Mouse (Mus musculus) neural tube, embryonic 11.5 days (tissue): Measurements from ENCODE around the gene Castor2. TPM values are rescaled to one million over a fixed set of nuclear protein-coding genes. Genes with fewer than 3 reads are reported as not detected.

Source experiments
- ATAC-seq: fragments of 200-750 bp; cut with Nextera tagmentation; 2 replicates; pipeline ENCODE4 v1.8.0; 2017; ENCODE audit warnings: moderate number of reproducible peaks, mild to moderate bottlenecking, moderate TSS enrichment, moderate library complexity; ENCODE audit not compliant: insufficient read depth, low FRiP score, low TSS enrichment
- DNase-seq: peaks from one replicate; pipeline ENCODE4 v3.0.0-alpha.2; 2015; ENCODE audit warnings: low spot score
- H3K27ac ChIP-seq: fragments of 300-500 bp; sonication (generic); 2 replicates; pipeline ENCODE4 v1.5.1; 2014; ENCODE audit warnings: low read depth, mild to moderate bottlenecking, low read length
- H3K27me3 ChIP-seq: fragments of 300-500 bp; sonication (generic); 2 replicates; pipeline ENCODE4 v1.6.1; 2014; ENCODE audit warnings: mild to moderate bottlenecking, low read length, mixed read lengths; ENCODE audit not compliant: control insufficient read depth, insufficient read depth
- H3K36me3 ChIP-seq: fragments of 300-500 bp; sonication (generic); 2 replicates; pipeline ENCODE4 v1.6.1; 2014; ENCODE audit warnings: mild to moderate bottlenecking, low read length, moderate library complexity, mixed read lengths; ENCODE audit not compliant: control insufficient read depth, insufficient read depth
- H3K4me1 ChIP-seq: fragments of 300-500 bp; sonication (generic); 2 replicates; pipeline ENCODE4 v1.6.1; 2014; ENCODE audit warnings: low read length, mixed read lengths; ENCODE audit not compliant: control insufficient read depth, insufficient read depth
- H3K4me2 ChIP-seq: fragments of 300-500 bp; sonication (generic); 2 replicates; pipeline ENCODE4 v1.6.1; 2014; ENCODE audit warnings: low read depth, mild to moderate bottlenecking, moderate library complexity
- H3K4me3 ChIP-seq: fragments of 300-500 bp; sonication (generic); 2 replicates; pipeline ENCODE4 v1.5.1; 2014; ENCODE audit warnings: low read depth, low read length
- H3K9ac ChIP-seq: fragments of 300-500 bp; sonication (generic); 2 replicates; pipeline ENCODE4 v1.6.1; 2014; ENCODE audit warnings: mild to moderate bottlenecking, low read length
- H3K9me3 ChIP-seq: fragments of 300-500 bp; sonication (generic); 2 replicates; pipeline ENCODE4 v1.6.1; 2016; ENCODE audit warnings: low read length; ENCODE audit not compliant: control insufficient read depth
- WGBS: fragments of 180-500 bp; shearing (Covaris S2); extraction: QIAGEN DNeasy Blood & Tissue Kit; methylation state at CpG from one replicate; pipeline ENCODE4 v1.1.7; 2014; 5-methylcytosine and 5-hydroxymethylcytosine counted together
- polyA plus RNA-seq: library from polyadenylated mRNA; unstranded; fragments of >200 nt; fragmentation: Nextera tagmentation; extraction: Ambion mirVana; gene quantifications from 2 replicates; pipeline ENCODE4 v1.2.1, GENCODE M21; 2014

The Castor2 gene
- polyA plus RNA-seq, 1 experiment from 2014 or later = 12.5 TPM

DNA sequence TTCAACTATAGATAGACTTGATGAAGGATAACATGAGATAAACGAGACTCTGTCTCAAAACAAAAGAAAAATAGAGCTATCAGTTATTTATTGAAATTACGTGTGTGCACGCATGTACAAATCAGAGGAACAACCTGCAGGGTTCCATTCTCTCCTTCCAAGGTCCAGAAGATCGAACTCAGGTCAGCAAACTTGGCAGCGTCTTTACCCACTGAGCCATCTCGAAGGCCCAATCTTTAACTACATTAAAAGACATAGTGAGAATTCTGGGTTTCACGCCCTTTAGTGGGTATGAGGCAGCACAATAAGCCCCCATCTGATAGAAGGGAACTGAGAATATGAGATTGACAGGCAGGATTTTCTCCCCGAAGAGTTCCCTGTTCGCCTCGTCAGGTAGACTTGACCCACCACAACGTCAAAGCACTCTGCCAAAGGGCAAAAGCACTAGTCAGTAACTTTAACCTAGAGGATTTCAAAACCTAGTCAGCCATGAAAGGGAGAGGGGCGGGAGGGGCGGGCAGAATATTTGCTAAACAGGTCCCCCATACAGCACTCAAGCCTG is 1.1 kb upstream of the Castor2 start:
- no peak for DNase-seq
- Histone ChIP-seq H3K9ac (peak overlapping the region; percentile 57), H3K27me3 (no peaks in the 10 kb centered on the region), H3K9me3 (no peaks in the 10 kb centered on the region), H3K4me2 (peak overlapping the region; percentile 64), H3K4me1 (no peaks in the 10 kb centered on the region), H3K27ac (no peak overlapping the region), H3K36me3 (no peaks in the 10 kb centered on the region), H3K4me3 (peak overlapping the region; percentile 71)
- WGBS = 53% methylated on average over 13 of the region's 13 CpGs
- no peak for ATAC-seq

DNA sequence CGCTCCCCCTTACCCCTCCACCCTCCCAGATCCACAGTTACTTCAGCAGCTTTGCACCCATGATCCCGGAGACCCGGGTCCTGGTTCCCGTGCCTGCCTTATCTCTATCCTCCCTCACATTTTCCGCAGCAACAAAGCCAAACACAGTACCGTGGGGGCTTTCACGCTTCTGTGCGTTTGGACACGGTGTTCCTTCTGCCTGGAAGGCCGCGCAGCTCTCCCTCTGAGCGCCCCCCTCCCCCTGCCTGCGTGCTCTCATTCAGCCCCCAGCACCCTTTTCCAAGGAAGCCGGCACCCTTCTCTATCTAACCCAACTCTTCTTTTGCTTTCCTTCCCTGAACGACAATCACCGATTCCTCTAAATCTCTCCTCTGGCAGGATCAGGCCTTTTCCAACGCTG is 535 bp upstream of the Castor2 start:
- Histone ChIP-seq H3K27ac (no peak overlapping the region), H3K9ac (peak overlapping the region; percentile 57), H3K4me3 (peak overlapping the region; percentile 71), H3K36me3 (no peaks in the 10 kb centered on the region), H3K4me1 (no peaks in the 10 kb centered on the region), H3K27me3 (no peaks in the 10 kb centered on the region), H3K9me3 (no peaks in the 10 kb centered on the region), H3K4me2 (peak overlapping the region; percentile 64)
- WGBS = 2% methylated on average over 17 of the region's 17 CpGs
- peak; percentile 46 for ATAC-seq
- DNase-seq = no peak

- peak; percentile 25 for DNase-seq
- H3K4me1 ChIP-seq = no peaks in the 10 kb centered on the region
- no peaks in the 10 kb centered on the region for H3K27me3 ChIP-seq
- H3K4me2 ChIP-seq = peak overlapping the region; percentile 64
- no peaks in the 10 kb centered on the region for H3K9me3 ChIP-seq
- H3K36me3 ChIP-seq = no peaks in the 10 kb centered on the region
- peak overlapping the region; percentile 80 for H3K9ac ChIP-seq
- H3K27ac ChIP-seq = no peak overlapping the region
- H3K4me3 ChIP-seq = peak overlapping the region; percentile 71
- ATAC-seq = peak; percentile 16; the same call in 1 of the 2 replicates
- WGBS = 3% methylated on average over 17 of the region's 17 CpGs
Observed at GRCm38 (mm10) chr5:134100232-134100771, 791 bp downstream of the Castor2 start.

GRCm38 (mm10) chr5:134101322-134101721 is 1.8 kb downstream of the Castor2 start:
- no peak overlapping the region for H3K9ac ChIP-seq
- H3K4me2 ChIP-seq = peak overlapping the region; percentile 4; the same call in 1 of the 2 replicates
- H3K27me3 ChIP-seq = no peaks in the 10 kb centered on the region
- no peaks in the 10 kb centered on the region for H3K9me3 ChIP-seq
- H3K4me1 ChIP-seq = no peaks in the 10 kb centered on the region
- 50% methylated on average over 5 of the region's 5 CpGs for WGBS
- no peak for DNase-seq
- no peak overlapping the region for H3K4me3 ChIP-seq
- H3K27ac ChIP-seq = no peak overlapping the region
- H3K36me3 ChIP-seq = no peaks in the 10 kb centered on the region
- no peak for ATAC-seq

DNA sequence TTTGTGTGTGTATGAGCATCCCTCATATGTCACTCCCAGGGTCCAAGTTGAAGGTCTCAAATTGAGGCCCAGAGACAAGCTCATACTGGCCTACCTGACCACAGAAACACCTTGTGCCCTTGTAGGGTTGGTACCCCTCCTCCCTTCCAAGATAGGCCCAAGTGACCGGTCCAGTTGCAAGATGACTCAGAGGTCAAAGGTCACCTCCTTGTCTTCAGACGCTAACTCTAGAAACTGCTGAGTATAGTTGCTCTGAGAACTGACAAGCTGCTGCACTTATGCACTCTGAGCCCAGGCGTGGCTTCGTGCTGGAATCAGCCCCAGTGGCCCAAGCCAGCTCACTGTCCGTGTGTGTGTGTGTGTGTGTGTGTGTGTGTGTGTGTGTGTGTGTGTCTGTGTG is 2.4 kb downstream of the Castor2 start:
- H3K4me1 ChIP-seq = no peaks in the 10 kb centered on the region
- no peak overlapping the region for H3K9ac ChIP-seq
- no peak overlapping the region for H3K4me2 ChIP-seq
- H3K36me3 ChIP-seq = no peaks in the 10 kb centered on the region
- no peak overlapping the region for H3K4me3 ChIP-seq
- no peak overlapping the region for H3K27ac ChIP-seq
- no peaks in the 10 kb centered on the region for H3K9me3 ChIP-seq
- no peaks in the 10 kb centered on the region for H3K27me3 ChIP-seq
- WGBS = 45% methylated on average over 5 of the region's 5 CpGs
- DNase-seq = no peak
- ATAC-seq = no peak

DNA sequence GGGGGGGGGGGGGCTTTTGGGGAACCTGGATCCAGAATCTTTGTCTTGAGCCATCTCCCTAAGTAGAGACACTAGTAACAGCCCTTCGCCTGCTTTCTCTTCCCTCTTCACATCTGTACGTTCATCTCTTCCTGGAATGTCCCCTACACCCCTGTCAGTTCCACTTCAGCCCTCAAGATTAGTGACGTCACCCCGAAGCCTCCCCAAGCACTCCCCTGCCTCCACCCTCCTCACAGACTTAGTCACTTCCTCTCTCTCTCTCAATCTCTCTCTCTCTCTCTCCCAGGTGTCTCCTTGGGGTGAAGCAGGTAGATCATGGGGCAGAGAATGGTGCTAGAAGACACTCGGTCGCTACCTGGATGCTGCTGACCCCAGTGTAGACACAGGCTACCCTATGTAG is 3.2 kb downstream of the Castor2 start:
- Histone ChIP-seq H3K9me3 (no peaks in the 10 kb centered on the region), H3K36me3 (no peaks in the 10 kb centered on the region), H3K27ac (no peak overlapping the region), H3K27me3 (no peaks in the 10 kb centered on the region), H3K4me1 (no peaks in the 10 kb centered on the region), H3K4me2 (no peak overlapping the region), H3K9ac (no peak overlapping the region), H3K4me3 (no peak overlapping the region)
- ATAC-seq = no peak
- no peak for DNase-seq
- WGBS = 84% methylated on average over 6 of the region's 6 CpGs

DNA sequence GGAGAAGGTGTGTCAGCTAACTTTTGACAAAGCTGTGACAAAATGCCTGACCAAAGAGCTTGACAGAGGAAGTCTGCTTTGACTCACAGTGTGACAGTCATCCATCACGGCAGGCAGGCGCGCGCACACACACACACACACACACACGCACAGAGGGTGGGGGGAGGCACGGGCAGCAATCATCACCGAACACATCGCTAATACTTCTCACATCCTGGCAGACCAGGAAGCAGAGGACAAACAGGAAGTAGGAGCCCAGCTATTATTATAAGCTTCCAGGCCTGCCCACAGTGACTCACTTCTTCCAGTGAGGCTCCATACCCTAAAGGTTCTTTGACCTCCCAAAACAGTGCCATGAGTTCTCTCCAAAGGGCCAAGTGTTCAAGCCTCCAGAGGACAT is 6.3 kb downstream of the Castor2 start:
- ATAC-seq = no peak

DNA sequence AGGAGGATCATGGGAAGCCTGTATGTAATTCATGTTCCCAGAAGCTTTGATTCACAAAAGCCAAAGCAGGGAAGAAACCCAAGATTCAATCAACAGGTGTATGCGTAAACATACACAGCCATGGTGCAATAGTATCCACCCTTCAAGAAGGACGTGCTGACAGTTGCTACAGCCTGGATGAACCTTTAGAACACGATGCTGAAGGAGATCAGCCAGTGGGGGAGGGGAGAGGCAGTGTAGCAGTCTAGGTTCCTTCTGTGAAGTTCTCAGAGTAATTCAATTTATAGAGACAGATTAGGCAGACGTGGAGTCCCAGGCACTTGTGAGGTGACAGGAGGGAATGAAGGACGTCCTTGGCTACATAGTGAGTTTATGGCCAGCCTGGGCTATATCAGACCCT is 15.5 kb downstream of the Castor2 start:
- Histone ChIP-seq H3K4me3 (no peak overlapping the region), H3K27ac (no peak overlapping the region), H3K4me1 (no peaks in the 10 kb centered on the region), H3K9ac (no peak overlapping the region), H3K4me2 (no peak overlapping the region), H3K36me3 (no peaks in the 10 kb centered on the region), H3K9me3 (no peaks in the 10 kb centered on the region), H3K27me3 (no peaks in the 10 kb centered on the region)
- DNase-seq (no peak), ATAC-seq (no peak)
- WGBS = 77% methylated on average over 5 of the region's 5 CpGs

More for the DNA sequence above, 6.3 kb downstream of the Castor2 start:
- H3K9me3 ChIP-seq = no peaks in the 10 kb centered on the region
- H3K4me3 ChIP-seq = no peak overlapping the region
- no peaks in the 10 kb centered on the region for H3K36me3 ChIP-seq
- no peak overlapping the region for H3K9ac ChIP-seq
- H3K4me1 ChIP-seq = no peaks in the 10 kb centered on the region
- no peak overlapping the region for H3K27ac ChIP-seq
- no peaks in the 10 kb centered on the region for H3K27me3 ChIP-seq
- no peak overlapping the region for H3K4me2 ChIP-seq
- no peak for DNase-seq
- 90% methylated on average over 8 of the region's 8 CpGs for WGBS

GRCm38 (mm10) chr5:134115639-134116259 is 16.2 kb downstream of the Castor2 start:
- no peak for ATAC-seq
- 96% methylated on average over 7 of the region's 7 CpGs for WGBS
- no peaks in the 10 kb centered on the region for H3K36me3 ChIP-seq

More at GRCm38 (mm10) chr5:134115639-134116259, 16.2 kb downstream of the Castor2 start:
- no peak for DNase-seq
- Histone ChIP-seq H3K4me2 (no peak overlapping the region), H3K9ac (no peak overlapping the region), H3K27me3 (no peaks in the 10 kb centered on the region), H3K9me3 (no peaks in the 10 kb centered on the region), H3K4me1 (no peaks in the 10 kb centered on the region), H3K27ac (no peak overlapping the region), H3K4me3 (no peak overlapping the region)
